Mouse (Mus musculus) thymus, postnatal 14 days (tissue): ENCODE results near the gene Pygo2.
A peak's percentile ranks its signal among the peaks of the same experiment; 100 is the strongest.

Experiments
- DNase-seq: peaks from one replicate; pipeline ENCODE4 v3.0.0; 2021

Gene Pygo2

DNA sequence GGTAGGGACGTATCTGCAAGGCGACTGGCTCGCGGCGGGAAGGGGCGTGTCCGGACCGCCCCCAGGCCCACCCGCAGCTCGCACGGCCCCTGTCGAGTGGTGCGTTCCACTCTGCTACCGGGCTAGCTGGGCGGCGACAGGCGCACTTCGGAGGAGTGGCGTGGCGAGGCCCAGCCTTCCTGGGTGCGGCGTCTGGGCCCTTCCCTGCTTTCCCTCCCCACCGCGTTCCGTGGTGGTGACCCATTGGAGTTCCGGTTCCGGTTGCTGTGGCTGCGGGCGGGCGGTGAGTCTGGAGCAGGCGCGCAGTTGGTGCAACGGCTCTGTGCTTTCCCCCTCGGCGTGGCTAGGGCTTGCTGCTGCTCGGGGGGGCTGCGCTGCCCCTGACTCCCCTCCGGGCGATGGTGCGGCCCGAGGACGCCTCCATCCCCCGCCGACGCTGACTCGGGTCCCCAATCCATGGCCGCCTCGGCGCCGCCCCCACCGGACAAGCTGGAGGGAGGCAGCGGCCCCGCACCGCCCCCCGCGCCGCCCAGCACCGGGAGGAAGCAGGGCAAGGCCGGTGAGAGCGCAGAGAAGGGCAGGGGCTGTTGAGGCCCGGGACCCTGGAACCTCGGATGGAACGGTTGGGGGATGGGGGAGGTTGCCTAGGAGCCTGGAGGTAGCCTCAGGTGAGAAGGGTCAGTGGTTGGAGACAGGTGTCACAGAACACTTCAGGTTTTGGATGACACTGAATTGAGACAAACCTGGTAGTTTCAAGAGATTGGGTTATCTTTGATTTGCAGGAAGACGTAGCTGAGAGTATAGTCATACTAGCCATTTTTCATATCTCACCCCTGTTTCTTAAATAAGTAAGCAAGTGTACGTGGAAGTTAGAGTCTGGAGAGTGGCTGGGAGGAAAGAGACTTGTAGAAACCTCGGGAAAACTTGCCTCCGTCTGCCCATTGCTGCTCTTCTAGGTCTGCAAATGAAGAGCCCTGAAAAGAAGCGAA lies at the start of gene Pygo2:
TSS of gene Pygo2 (plus strand) at position 44 of the 989 bp plus-strand sequence.
- peak; percentile 93 for DNase-seq

- no peak for DNase-seq
These were observed 49.7 kb upstream of the Pygo2 start for GRCm38 (mm10) chr3:89380291-89380690.

DNA sequence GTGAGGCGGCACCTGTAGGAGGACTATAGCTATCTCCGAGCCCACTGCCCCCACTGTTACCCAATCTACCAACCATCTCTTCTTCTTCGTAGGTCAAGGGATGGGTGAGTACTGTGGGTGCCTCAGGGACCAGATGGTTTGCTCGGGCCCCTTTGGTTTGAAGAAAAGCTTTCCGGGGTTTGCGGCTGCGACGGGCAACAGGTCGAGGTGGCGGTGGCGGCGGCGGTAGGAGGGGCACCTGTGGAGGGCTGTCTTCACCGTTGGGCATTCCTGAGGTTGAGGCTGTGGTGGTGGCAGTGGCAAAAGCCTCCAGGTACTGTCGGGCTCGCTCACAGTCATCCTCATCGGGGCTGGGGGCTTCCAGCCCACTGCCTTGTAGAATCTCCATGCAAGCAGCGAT lies 49.3 kb upstream of the Pygo2 start:
- DNase-seq, result no peak

GRCm38 (mm10) chr3:89381233-89381632 lies 48.8 kb upstream of the Pygo2 start:
- no peak for DNase-seq

- no peak for DNase-seq
These were observed 47.8 kb upstream of the Pygo2 start for GRCm38 (mm10) chr3:89382033-89382882.

DNA sequence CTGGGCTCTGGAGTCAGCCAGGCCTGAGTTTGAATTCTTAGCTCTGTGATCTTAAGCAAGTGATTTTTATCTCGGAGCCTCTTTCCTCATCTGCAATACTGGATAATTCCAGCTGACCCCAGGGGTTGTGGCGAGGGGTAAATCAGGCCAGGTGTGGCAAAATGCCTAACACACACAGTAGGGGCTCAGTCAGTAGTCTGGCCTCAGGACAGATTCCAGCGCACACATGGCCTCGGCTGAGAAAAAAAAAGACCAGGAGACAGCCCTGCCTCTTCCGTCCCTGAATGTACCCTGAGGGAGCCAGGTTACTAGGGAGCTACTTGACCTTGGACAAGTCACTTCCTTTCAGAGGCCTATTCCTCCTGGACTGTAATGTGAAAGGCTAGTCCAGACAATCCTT lies 47.1 kb upstream of the Pygo2 start:
- no peak for DNase-seq

DNA sequence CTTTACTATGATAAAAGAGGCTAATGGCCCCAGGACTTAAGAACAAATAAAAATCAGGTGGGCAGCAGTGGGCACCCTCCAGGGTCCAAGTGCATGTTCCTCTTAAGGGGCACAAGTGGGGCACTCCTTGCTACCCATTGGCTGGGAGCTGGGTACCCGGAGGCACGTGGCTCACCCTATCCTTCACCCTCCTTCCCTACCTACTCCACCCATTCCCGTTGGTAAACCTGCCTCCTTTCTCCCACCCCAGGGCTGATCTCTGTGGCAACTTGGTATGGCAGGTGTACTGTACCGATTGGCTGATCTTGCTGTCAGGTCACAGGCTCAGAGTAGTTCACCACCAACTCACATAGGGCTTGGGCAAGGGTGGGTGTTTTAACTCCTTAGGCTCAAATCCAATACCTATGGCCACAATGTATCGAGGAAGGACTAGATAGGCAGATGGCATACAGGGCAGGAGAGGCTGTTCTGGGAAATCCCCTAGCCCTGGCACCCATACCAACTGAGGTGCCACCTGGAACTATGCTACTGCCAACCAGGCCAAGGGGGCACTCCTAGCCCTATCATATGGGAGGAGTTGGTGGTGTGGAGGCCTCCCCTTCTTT lies 46.3 kb upstream of the Pygo2 start:
- no peak for DNase-seq

DNA sequence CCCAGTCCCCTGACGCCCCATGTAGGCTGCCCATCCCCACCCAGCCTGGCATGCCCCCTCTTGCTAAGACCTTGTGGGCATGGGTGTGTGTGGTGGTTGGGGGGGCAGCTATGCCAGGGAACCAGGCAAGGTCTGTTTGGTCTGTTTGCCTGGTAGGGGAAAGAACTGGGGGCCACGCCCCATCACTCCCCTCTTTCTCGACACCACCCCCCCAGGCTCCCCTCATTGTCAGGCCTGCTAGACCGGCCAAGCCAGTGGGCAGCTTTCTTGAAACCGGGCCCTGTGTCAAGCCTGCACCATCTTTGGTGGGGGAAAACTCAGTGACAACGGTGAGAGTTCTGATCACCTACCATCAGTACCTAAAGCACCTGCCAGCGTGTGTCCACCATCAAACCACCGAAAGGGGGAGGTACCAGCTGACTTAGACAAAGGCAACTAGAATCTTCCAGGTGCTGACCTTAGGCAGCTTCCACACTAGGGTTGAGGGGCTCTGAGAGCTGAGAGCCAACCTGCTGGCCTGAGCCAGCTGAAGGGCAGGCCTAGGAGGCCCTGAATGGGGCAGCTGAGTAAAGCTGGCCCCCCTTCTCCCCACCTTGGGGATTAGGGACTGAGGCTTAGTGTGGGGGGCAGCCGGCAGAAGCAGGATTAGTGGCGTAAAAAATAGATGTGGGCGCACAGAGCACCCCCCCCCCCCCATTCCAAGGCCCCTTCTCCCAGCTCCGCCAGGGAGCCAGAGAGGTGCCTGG lies 45.5 kb upstream of the Pygo2 start:
- DNase-seq, result no peak

DNA sequence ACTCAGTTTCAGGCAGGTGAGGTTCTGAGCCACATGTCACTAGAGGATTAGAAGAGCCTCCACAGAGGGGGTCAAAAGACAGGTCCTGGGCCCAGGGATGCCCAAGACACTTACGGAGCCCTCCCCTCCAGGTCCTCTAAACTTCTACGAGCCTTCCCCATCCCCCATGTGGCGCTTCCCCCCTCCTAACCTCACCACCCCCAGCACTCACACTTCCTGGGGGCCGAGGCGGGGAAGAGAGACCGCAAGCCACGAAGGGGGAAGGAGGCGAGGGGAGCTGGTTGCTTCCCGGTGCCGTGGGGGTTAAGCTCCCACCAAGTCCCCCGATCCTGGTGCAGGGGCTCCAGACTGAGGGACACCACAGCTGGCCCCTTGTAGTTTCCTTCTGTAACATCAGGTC lies 44.6 kb upstream of the Pygo2 start:
- peak; percentile 76 for DNase-seq

DNA sequence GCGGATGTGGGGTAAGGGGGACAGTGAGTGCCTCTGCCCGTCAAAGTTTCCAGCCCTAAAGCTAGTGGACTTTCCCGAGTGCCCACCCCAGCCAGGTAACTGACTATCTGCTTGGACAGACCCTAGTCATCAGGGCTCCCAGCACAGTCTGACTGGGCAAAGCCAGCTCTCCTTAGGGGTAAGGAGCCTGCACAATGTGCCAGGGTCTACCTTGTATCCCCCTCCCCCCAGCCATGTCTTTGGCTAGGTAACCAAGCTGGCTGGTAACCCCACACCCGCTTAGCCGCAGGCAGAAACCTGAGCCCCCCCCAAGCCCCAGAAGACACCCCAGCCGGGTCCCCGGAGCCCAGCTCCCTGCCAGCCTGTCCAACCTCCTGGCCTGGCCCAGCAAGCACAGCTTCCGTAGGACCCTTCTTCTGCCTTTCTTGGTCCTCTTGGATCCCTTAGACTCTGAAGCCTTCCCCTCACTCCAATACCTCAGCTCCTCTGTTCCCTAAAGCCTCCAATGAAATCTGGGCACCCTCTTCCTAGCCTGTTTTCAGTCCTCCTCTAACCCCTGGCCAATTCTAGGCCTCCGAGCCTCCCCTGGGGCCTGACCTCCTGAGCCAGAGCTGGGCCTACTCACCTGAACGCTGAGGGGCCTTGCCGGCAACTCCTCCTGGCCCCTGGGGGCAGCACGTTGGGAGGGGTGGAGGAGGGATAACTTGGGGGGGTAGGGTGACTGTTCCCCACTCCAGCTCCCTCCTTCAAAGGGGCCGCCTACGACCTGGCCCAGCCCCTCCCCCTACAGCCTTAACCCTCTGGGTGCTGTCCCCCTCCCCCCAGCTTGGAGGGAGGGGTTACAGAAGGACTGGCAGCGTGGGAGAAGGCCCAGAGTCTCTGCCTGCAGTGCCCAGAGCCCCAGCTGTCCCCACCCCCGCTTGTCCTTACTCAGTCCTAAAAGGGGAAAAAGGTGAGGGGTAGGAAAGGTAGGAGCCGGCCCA lies 43.3 kb upstream of the Pygo2 start:
- DNase-seq, result peak; percentile 65

GRCm38 (mm10) chr3:89387632-89388031 lies 42.4 kb upstream of the Pygo2 start:
- DNase-seq, result no peak

DNA sequence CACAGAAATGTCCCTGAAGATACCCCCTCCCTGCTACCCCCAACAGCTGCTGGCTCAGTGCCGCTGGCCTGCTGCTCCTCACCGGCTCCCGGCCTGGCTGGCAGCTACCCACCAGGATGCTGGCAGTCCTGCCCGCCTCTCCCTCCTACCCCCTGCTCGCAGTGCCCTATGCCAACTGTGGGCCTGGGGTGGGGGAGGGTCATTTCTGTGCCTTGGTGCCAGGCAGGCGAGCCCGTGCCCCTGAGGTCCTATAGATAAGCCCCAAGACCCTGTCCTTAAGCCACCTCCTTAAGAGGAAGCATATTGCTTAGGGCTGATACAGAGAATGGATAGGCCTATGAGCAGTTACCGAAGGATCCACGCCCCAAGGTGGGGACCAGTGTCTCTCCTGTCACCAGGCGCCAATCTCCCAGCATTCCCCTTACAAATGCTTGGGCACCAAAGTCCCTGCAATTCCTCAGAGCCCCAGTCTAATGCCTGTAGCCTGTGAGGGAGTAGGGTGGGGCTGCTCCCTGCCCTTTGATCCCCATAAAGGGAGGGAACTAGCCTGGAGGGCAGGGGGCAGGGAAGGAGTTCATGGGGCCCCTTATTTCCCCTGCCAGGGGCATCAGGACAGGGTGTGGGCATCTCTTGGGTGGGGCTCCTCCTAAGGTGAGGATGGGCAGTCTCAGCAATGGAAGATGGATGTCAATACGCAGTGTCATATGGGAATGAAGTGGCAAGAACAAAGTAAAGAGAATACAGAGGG lies 41.7 kb upstream of the Pygo2 start:
- no peak for DNase-seq

GRCm38 (mm10) chr3:89388901-89389740 lies 40.9 kb upstream of the Pygo2 start:
- peak; percentile 60 for DNase-seq

- no peak for DNase-seq
These were observed 39.9 kb upstream of the Pygo2 start for GRCm38 (mm10) chr3:89390111-89390515.

DNA sequence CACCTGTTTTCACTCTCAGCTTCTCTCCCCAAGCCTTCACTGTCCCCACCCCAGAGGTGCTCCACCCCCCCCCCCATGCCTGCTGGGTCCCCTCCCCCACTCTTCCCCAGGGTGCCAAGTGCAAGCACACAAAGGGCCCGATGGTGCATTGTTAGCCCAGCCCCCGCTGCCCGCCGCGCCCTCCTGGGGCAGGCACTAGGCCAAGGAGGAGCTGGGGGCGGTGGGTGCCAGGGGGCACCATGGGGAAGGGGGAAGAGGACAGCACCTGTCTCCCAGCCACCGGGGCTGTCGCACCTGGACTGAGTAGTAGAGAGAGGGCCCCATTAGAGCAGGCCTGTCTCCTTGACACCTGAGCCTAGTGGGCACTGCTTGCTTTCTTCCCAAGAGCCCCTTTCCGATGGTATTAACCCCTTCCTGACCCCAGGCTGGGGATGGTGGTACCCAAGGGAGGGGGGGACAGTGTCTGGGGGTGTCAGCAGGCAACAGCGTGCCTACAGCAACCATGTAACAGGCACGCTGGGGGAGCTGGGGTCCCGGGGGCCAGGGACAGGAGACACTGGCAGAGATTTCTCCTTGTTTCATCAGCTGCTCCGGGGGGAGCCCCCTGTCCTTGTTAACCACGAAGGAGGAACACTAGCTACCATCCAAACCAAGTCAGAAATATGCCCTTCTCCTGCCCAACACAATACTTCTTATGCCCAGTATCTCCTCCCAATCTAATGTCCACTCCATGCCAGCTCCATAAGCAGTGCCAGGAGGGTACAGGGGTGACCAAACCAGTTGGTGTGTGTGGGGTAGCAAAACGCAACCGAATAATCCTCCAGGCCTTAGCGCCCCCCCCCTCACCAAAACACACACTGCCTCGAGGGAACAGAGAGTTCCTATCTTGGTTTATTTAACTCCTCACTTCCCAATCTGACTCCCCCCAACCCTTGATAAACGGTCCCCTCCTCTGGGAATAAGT lies 39.0 kb upstream of the Pygo2 start:
- peak; percentile 62 for DNase-seq

- no peak for DNase-seq
These were observed 38.1 kb upstream of the Pygo2 start for GRCm38 (mm10) chr3:89391663-89392511.

DNA sequence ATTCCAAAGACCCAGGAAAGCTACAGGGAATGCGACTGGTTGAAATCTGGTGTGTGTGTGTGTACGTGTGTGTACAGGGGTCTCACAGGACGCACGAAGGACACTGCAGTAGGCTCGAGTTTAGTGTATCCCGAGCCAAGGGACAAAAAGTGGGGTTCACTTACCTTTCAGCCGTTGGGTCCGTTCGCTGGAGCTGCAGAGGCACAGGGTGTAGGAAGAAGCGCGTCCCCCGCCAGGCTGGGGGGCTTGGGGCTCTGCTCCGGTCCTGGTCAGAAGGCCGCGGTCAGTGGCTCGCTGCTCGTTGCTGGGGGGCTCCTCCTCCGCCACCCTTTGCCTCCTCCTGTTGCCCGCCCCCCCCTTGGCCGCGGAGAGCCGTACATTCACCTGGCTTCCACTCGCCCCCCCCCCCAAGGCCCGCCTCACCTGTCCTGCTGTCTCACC lies 37.1 kb upstream of the Pygo2 start:
- DNase-seq, result no peak
